Mouse (Mus musculus) natural killer cell, adult 2 months (primary cell): ENCODE measurements around the gene Gm20388.

Experiments used
- DNase-seq, 2 experiments: peaks; one replicate each; pipeline ENCODE4 v3.0.0; 2022; ENCODE audit warnings: low spot score in 2 of 2

Gene Gm20388

DNA sequence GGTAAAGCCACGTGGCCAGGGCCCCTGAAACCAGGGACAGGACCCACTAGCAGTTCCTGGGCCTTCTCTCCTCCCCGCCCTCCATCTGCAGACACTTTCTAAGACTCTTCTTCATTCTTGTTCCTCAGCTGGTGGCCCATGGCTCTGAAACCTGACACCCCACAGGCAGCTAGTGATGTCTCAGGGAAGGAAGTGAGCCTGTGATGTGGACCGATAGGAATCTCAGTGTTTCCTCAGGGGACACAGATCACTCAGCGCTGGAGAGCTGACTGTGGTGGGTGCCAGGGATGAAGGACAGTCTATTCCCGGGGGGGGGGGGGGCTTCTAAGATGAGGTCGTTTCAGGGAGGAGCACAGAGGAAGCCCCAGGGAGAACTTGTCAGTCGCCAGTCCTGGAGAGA lies 1318.9 kb downstream of the Gm20388 start:
- DNase-seq: no peak

DNA sequence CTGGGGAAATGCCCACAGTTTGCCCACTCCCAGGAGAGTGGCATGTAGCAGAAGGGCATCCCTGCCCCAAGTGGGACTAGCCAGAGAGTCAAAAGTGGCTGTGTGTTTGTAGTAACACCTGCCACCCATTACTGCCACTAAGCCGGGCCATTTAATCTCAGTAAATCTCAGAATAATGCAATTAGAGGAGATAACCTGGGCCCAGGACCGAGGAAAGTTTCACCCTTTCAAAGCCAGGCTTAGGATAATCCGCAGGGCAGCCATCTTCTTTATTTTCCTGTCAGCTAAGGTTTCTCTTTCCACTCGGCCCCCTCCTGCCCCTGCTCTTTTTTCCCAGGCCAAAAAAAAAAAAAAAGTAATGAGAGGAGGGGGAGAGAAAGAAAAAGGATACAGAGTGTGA lies 1322.6 kb downstream of the Gm20388 start:
- DNase-seq: no peak

DNA sequence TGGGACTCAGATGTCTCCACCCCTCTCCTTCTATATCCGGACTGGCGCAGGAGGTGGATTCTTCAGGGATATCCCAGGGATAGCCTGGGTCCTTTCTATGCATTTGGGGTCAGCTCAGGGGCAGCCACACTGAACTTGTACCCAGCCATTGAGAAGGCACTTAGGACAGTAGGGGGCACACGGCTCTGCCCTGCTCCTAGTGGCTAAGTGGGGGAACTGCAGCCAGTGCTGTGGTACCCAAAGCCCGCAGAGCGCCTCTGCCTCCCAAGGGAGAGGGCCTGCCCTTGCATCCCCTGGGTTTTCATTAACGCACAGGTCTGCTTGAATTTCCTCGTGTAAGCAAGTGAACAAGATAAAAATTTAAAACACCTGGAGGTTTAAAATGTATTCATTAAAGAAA lies 1324.3 kb downstream of the Gm20388 start:
- DNase-seq: no peak

DNA sequence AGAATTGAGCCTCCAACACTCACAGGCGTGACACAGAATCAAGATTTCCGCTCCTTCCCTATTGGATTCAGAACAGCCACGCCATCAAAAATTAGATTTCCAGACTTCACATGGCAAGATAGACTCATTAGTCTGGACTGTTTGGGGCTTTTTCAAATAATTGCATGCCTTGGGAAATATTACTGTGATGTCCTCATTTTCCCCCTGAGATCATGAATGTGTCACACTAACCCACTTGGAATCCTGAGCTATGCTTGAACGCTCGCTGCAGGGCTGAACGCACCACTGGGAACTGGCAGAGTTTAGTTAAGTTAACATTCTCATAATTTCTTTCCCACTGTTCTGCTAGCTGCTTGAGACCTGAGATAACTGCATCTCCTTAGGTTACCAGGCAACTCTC lies 1329.0 kb downstream of the Gm20388 start:
- DNase-seq: no peak

DNA sequence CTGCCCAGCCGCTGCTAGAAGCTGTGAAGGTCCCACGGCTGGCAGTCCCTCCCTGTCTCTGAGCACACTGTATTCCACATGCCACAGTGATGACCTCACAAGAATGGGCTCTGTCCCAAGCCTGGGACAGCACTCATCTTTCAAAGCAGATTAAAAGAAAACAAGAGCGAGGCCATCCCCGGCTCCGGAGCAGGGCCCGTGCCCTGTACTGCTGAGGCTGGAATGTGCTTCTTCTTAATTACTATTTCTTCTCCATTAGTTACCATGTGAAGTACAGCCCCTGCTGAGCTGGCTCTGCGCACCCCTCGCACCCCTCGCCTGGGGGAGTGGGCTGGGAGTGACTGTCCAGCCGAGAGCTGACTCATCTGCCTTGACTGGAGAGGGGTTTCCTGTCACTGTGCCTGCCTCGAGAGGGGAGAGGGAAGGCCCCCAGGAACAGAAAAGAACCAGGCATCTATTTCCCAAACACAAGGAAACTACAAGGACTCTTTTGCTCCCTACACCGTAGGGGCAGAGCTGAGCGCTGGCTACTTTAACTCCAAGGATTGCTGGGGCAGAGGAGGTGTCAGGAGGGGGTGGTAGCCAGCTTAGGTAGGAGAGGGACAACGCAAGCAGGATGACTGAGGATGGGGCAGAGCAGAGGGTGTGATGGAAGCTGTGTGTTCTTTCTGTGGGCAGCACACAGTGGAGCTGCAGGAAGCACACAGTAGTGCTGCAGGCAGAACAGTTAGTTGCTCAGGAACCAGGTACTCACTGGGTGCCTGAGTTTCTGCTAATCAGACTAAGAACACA lies 1331.3 kb downstream of the Gm20388 start:
- no peak for DNase-seq

DNA sequence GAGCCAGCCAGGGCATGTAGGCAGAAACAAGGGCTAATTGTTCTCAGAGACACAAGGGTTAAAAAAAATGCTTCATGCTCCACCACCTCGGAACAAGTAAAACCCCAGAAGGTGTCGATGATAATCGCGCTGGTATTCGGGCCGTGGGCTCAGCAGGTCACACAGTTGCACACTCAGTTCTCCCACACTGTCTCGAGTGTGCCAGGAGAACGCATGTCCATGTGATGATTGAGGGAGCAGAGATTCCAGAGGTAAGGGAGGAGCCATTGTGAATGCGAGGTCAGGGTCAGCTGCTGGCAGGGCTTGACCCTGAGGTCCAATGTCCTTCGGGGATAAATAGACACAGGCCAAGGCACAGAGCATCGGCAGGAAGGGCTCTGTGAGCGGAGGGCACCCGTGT lies 1332.0 kb downstream of the Gm20388 start:
- DNase-seq: no peak

DNA sequence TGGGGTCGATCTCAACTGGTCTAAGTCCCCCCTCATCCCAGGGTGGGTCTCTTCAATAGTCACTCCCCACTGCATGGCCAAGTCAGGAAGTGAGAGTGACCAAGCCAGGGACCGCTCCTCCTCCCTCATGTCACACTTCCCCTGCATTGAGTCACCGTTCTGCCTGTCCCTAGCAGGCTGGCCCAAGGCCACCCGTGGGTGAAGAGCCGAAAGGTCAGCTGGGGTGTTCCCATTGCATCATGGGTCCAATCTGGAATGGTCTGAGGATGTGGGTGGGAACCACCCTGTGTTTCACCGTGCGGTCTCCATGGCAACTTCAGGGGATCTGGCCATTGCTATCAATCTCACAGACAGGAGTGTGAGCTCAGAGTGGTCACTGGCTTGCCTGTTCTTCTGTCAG lies 1338.2 kb downstream of the Gm20388 start:
- DNase-seq: no peak

DNA sequence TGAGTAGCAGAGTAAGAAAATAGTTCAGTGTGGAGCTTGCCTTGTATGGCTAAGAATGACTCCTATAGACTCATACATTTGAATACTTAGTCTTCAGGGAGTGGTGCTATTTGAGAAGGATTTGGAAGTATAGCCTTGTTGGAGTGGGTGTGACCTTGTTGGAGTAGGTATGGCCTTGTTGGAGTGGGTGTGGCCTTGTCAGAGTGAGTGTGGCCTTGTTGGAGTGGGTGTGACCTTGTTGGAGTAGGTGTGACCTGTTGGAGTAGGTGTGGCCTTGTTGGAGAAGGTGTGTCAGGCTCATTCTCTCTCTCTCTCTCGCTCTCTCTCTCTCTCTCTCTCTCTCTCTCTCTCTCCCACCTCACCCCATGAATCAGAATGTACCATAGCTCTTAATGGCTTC lies 1338.8 kb downstream of the Gm20388 start:
- no peak for DNase-seq

DNA sequence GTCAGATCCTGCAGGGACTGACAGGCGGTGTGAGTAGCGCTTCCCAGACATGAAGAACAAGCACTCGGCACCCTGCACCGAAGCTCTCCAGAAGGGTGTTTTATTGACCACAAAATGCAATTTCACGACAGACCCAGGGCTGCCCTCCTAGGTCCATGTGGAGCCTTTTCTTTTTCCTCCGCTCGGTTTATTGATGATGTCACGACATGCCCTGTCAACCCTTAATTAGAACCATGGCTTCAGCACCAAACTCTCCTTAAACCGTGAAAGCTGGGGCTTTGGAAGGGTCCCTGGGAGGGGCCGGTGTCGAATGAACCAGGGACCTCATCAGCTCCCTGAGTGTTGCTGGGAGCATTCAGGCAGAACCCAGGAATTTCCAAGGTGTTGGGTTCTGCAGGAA lies 1340.4 kb downstream of the Gm20388 start:
- DNase-seq: no peak

DNA sequence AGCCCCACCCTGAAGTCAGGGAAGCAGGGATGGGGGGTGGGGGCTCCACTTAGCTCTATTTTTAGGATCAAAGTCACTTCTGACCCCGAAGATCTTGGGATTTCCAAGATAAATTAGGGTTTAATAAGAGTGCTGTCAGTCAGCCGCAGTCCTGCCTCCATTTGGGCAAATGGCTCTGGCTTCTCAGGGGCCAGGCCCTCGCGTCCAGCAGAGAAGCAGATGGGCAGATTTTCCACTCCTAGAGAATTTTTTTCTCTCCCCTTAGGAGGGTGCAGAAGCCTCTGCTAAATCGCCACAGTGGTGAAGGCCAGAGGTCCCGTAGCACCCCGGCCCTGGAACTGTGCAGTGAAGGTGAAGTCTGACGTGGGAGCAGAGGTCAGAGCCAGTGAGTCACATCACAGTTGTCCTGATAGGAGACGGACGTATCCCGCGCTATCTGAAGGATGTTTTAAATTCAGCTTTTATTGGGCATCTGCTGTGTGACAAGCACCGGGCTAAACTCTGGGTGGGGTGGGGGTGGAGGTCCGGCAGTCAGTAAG lies 1345.2 kb downstream of the Gm20388 start:
- DNase-seq: no peak

DNA sequence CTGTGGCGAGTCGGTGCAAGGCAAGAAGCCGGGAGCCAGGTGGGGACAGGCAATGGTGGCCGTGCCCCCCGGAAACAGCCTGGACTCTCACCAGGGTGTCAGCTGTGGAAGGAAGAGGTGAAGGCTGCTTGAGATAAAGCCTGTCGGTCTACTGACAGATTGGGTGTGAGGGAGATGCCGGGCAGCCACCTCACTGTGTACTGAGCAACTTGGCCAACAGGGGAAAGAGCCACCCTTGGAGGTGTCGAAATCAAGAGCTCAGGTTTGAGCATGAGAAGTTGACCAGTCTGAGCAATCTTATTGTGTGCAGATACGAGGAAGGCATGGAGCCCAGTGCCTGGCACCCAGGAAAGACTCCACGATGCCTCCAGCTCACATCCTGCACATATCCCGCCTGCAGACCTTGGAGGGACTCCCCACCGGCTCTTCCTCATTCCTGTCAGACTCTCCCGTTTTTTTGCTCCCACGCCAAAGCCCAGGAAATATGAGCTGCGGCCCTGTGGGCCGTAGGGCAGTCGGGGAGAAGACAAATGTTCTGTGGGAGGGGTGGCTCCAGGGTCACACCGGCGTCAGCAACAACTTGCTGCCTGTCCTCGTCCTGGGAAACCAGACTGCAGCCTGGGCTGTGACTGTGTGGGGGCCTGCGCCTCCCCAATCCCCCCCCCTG lies 1347.6 kb downstream of the Gm20388 start:
- DNase-seq: no peak

DNA sequence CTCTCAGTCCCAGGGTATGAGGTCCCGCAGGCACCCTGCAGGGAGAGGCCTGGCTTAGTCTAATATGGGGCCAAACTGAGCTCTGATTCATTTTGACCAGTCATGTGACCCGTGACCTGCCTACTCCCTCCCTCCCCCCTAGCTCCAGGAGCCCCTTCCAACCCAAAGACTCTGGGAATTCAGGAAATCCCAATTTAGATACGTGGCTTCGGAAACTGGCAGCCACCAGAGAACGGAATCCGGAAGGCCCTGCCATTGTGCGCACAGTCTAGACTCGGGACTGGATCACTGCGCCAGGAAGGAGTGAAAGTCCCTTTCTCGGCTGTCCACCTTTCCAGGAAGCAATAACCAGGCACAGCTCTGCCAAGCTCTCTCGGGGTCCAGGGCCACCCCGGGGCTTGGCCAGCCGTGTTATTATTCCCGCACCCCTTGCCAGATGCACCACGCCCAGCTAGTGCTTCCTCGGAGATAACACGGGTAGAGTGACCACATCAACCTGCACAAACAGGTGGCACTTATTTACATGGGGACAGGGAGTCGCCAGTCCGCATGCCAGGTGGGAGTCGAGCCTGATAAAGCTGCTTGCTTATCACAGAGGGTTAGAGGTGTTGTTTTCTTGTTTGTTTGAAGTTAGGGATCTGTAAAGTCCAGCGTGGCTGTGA lies 1352.2 kb downstream of the Gm20388 start:
- DNase-seq: no peak

DNA sequence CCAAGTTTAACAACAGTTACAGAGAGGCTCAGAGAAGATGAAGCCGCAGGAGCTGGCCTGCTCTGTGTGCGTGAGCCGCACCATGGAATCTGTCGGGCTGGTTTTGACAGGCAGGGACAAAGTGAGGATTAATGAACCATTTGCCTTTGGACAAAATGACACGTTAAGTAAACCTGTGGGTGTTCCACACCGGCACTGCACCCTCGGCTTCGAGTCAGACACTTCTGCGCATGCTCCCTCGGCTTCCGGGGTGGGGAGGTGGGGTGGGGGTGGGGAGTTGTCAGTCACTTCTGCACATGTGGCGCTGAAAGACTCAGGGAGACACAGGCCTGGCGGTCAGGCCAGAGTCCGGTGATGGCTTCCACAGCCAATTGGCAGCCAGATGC lies 1352.7 kb downstream of the Gm20388 start:
- DNase-seq: no peak

DNA sequence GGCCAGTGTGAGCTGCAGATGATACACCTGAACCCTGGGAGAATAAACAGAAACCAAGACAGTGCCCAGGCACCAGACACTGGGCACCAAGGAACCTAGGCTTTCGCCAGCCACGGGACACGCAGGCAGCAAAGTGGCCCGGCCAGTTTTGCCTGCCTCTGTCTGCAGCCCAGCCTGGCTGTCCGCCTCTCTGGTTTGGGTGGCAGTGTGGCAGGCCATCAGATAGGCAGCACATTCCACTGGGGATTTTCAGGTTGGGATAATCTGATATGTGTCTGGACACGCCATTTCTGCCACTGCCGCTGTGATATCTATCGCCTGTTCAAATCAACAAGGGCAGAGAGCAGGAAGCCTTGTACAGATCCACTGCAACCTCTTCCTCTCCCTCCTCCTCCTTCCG lies 1353.6 kb downstream of the Gm20388 start:
- DNase-seq: no peak

DNA sequence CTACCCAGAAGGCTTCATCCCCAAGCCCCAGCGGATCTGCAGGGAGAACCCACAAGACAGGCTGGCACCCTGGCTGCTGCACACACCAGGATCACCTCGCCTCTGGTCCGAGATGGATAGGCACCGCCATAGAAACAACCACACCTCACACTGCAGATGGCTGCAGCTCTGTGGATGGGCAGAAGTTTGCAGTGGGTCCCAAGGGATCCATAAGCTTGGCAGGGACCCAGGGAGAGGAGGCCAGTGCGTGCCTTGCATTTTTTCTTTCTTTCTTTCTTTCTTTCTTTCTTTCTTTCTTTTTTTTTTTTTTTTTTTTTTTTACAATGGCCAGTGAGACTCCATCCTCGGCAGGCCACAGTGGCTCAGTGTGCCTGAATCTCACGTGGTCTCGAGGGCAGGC lies 1360.9 kb downstream of the Gm20388 start:
- no peak for DNase-seq

DNA sequence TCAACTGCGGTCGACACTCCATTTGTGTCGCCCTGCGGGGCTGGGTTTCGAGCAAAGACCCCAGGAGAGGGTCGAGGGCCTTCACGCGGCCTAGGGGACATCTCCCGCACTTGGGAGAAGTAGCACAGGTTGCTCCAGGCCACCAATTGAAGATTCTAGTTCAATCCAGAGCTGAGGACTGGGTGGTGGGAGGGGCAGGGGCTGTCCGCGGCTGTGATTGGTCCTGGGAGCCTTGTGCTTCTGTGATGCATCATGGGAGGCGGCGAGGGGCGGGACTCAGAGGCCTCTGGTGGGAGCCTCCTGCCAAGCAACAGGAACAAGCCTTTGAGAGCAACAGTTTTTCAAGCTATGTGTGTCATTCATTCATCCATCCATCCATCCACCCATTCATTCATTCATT lies 1362.6 kb downstream of the Gm20388 start:
- DNase-seq: no peak

DNA sequence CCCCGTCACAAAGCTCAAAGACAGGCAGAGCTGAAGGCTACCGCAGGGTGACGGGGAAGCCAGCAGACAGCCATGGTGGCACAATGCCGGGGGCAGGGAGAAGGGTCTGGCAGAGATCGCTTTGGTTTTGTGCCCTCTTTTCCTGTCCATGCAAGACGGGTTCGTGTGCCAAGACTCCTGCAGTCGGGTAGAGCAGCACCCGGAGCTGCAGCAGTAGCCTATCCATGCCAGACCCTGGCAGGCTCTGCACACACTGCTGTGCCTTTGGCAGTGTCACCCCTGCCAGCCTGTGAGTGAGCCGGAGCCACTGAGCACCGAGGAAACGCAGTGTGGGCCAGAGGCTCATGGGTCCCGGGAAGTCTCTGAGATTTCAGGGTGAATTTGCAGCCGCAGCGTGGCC lies 1363.0 kb downstream of the Gm20388 start:
- DNase-seq: no peak

DNA sequence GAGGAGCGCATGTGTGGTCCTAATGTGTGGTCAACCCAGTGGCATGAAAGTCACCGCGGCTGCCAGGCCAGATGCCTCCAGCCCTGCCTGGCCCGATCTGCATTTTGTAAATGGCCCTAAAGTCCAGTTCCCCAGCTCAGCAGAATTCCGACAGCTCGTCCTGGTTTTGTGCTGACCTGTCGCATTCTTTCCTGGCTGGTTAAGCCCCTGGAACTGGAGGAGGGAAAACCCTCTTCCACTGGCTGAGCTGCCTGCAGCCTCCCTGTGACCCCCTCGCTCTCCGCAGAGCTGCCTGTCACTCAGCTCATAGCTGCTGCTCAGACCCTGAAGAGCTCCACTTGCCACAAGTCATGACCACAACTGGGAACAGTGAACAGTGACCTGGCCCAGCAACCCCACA lies 1369.8 kb downstream of the Gm20388 start:
- DNase-seq: no peak

DNA sequence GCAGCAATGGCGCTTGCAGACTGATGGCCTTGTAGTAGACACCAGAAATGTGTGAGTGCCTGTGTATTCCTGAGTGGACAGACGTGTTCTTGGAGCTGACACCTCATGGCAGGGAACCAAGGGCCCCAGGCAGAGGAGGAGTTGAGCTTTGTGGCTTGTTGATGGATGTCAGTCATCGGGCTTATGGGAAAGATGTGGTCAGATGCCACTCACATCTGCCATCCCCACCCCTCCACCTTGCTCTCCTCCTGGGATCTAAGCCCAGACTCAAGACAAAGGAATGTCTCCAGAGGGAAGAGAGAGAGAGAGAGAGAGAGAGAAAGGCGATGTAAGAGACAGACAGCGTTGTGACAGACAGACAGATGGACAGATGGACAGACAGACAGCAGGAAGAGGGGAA lies 1378.7 kb downstream of the Gm20388 start:
- DNase-seq: no peak

DNA sequence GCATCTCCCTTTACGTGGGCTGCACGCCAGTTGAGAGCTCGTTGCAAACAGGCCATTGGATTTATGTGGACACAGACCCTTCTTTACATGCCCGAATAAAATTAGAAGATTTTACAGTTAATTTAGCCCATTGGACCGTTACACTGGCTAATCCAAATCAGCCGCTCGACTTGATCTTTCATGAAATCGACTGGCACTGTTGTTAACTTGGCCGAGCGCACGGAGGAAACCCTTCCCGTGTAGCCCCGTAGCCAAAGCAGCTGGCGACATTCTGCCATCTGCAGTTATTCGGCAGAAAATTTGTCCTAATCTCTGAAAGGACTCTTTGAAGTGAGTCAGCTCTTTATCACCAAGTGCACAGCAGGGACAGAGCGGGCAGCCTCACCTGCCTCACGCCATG lies 1379.9 kb downstream of the Gm20388 start:
- no peak for DNase-seq

DNA sequence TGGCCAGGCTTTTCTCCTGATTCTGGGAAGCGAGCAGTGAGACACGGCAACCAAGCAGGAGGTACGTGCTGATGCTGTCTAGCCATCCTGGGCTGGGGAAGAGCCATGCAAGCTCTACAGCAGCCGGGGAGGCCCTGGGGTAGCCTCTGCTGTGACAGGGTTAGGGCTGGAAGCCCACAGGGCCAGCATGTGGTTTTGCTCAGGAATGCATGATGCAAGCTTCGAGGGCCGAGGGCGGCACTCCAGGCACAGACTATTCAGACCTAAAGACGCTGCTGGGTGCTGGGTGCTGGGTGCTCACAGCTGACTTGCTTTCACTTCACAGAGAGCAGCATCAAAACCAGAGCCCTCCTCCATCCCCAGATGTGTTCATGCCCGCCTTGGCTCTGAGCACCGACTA lies 1382.8 kb downstream of the Gm20388 start:
- no peak for DNase-seq

DNA sequence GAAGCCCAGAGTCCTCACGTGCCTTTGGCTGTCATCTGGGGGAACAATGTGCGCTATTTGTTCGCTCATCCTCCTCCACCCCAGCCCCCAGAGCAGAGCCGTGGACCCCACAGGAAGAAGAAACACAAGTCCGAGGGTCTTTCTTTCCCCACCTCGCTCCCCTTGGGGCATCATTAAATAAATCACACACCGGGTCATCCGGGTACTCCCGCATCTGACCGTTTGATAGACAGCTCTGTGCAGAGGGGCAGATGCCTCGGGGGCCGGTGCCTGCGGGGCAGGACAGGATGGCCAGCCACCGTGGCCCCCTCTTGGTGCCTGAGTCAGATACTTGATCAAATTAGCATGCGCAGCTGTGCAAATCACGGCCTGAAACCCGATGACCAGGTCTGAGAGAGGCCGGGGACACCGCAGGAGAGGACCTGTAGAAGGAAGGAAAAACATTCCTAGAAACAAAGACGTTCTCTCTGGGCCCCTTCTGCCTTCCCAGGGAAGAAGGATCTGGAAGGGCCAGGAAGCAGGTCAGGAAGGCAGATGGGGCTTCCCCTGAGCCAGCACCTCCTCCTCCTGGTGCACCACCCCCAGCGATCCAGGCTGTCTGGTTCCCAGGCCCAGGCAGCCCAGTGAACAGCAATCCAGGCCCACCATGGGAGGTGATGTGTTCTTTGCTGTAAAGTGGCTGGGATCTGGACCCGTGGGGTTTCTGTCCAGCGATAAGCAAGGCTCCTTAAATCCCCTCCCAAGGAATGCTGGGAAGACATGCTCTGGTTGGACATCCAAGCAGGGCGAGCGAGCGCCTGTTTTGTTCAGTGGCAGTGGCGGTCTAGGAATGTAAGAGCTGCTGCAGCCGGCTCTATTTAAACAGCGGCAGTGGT lies 1383.8 kb downstream of the Gm20388 start:
- DNase-seq: no peak
